Mouse (Mus musculus) hindbrain, embryonic 12.5 days (tissue): ENCODE results near the gene Tom1l1. TPM values are rescaled to one million over a fixed set of nuclear protein-coding genes. Genes with fewer than 3 reads are reported as not detected.

Experiments used
- ATAC-seq: fragments of 200-750 bp; cut with Nextera tagmentation; 2 replicates; pipeline ENCODE4 v1.8.0; 2017; ENCODE audit warnings: moderate TSS enrichment; ENCODE audit not compliant: low FRiP score
- H3K27ac ChIP-seq: fragments of 300-500 bp; sonication (generic); 2 replicates; pipeline ENCODE4 v1.5.1; 2016; ENCODE audit warnings: mild to moderate bottlenecking
- H3K27me3 ChIP-seq: fragments of 300-500 bp; sonication (generic); 2 replicates; pipeline ENCODE4 v1.6.1; 2016; ENCODE audit warnings: mild to moderate bottlenecking
- H3K36me3 ChIP-seq: fragments of 300-500 bp; sonication (generic); 2 replicates; pipeline ENCODE4 v1.6.1; 2016; ENCODE audit warnings: mild to moderate bottlenecking
- H3K4me1 ChIP-seq: fragments of 300-500 bp; sonication (generic); 2 replicates; pipeline ENCODE4 v1.6.1; 2016
- H3K4me2 ChIP-seq: fragments of 300-500 bp; sonication (generic); replicated peaks from 2 replicates; pipeline ENCODE4 v1.6.1; 2016; ENCODE audit warnings: mild to moderate bottlenecking
- H3K4me3 ChIP-seq: fragments of 300-500 bp; sonication (generic); 2 replicates; pipeline ENCODE4 v1.5.1; 2016; ENCODE audit warnings: mild to moderate bottlenecking
- H3K9ac ChIP-seq: fragments of 300-500 bp; sonication (generic); 2 replicates; pipeline ENCODE4 v1.6.1; 2016; ENCODE audit warnings: mild to moderate bottlenecking, moderate library complexity
- H3K9me3 ChIP-seq: fragments of 300-500 bp; sonication (generic); replicated peaks from 2 replicates; pipeline ENCODE4 v1.6.1; 2016; ENCODE audit warnings: mild to moderate bottlenecking
- WGBS: fragments of 180-500 bp; shearing (Covaris S2); methylation state at CpG from one replicate; pipeline ENCODE4 v1.1.7; 2016; 5-methylcytosine and 5-hydroxymethylcytosine counted together
- polyA plus RNA-seq: library from polyadenylated mRNA; unstranded; fragments of >200 nt; fragmentation: Nextera tagmentation; extraction: Ambion mirVana; gene quantifications from 2 replicates; pipeline ENCODE4 v1.2.1, GENCODE M21; 2016

Gene Tom1l1
- polyA plus RNA-seq, 1 experiment from 2014 or later = 17.0 TPM

DNA sequence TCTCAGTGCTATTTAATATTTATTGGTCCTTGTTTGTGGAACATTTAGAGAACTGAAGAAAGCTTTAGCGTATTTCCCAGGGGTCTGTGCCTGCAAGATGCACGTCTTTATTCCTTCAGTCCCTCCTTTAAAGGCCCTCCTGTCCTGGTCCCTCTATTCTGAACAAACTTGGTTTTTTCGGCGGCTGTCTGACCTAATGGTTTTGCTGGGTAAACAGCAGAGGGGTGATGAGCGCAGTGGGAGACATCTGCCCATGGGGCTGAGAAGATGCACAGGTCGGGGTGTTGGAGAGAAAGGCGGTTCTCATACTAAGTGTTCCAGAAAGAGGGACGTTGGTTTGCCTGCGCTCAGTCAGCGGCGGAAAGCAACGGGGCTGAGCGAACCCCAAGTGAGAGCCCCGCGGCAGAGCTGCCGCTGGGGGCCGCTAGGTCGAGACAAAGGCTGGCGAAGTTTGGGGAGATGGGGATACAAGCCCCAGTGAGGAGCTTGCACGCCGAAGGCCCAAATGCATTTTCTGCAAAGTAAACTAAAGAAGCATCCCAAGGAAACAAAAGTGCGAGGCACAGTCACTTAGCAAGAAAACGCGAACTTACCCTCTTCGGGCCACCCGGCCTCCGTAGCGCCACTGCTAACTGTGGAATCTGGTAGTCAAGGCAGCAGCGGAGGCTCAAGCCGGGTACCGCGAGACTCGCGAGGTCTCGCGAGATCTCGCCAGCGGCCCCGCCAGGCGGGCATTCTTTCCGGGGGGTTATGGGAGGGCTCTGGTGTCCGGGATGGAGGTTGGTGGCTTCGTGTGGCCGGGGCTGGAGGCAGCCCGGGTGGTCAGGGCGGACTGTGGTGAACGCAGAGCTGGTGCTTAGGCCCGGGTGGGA lies 50.5 kb downstream of the Tom1l1 start, which contains the start of the genes Stxbp4 and Cox11:
Stxbp4 (minus strand) TSS at position 645 of the 872 bp plus-strand sequence.
Cox11 (plus strand) TSS at position 734 of the 872 bp plus-strand sequence.
- Histone ChIP-seq H3K4me2 (peak within 1 kb of the TSS; percentile 67), H3K9me3 (no peaks in the 10 kb centered on the region), H3K4me1 (peaks cover 18% of the 10 kb centered on the region), H3K27me3 (no peaks in the 10 kb centered on the region), H3K27ac (peak within 1 kb of the TSS; percentile 85), H3K9ac (peak within 1 kb of the TSS; percentile 96), H3K36me3 (peaks cover 9% of the 10 kb centered on the region), H3K4me3 (peak within 1 kb of the TSS; percentile 98)
- WGBS = under 1% methylated on average over 48 of the region's 48 CpGs
- ATAC-seq = peak; percentile 97

DNA sequence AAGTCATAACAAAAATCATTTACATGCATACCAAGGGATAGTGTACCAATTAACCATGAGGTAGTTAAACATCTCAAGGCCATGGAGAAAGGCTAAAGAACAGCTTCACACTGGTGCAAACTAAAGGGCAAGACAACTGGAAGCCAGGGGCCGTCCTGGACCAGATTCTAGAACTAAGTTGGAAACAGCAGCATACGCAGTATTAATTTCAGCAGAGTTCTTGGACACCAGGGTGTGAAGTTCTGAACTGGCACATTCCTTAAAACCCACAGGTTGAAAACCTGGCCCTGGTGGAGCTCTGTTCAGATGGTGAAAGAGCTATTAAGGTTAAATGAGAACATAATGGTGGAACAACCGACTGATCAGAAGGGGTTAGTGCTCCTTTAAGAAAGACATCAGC lies 53.5 kb downstream of the Tom1l1 start:
- H3K4me2 ChIP-seq = no peak overlapping the region
- no peak overlapping the region for H3K27ac ChIP-seq
- no peak for ATAC-seq
- no peaks in the 10 kb centered on the region for H3K36me3 ChIP-seq
- no peak overlapping the region for H3K9ac ChIP-seq
- no peak overlapping the region for H3K4me3 ChIP-seq
- no peaks in the 10 kb centered on the region for H3K9me3 ChIP-seq
- H3K27me3 ChIP-seq = no peaks in the 10 kb centered on the region
- H3K4me1 ChIP-seq = peaks cover 14% of the 10 kb centered on the region
- WGBS = 89% methylated on average over 3 of the region's 3 CpGs

DNA sequence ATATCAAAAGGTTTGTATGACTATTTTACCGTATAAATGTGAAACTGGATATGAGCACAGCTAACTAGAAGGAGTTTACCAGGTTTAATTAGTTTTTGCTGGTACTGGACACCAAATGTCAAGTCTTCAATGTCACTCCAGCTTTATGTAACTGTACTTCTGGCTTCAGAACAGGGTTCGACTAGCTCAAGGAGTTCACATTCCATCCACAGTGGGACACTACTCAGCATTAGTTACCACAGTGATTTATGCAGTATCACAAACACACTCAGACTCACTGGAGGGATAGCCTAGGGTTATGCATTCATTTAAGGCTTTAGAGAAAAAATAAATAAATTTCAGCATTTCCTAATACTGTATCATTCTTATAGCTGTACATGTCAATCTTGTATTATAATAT lies 55.7 kb downstream of the Tom1l1 start:
- H3K27ac ChIP-seq = no peak overlapping the region
- no peak overlapping the region for H3K9ac ChIP-seq

DNA sequence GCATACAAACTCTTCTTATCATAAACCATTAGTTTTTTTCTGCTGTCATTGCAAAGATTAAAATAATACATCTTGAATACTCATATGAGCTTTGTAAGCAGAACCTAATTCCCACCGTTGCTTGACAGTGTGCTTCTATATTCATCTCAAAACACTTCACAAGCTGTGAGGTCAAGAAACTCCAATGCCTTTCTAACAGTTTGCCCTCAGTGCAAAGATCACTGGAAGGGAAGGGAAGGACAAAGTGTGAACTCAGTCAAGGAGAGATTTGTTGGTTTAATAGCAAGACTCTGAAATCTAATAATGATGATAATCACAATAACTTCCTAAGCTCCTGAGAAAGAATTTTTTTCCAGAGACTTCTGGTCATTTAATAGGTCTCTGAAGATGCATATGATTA lies 60.4 kb downstream of the Tom1l1 start:
- ATAC-seq = no peak
- Histone ChIP-seq H3K27me3 (no peaks in the 10 kb centered on the region), H3K4me1 (no peaks in the 10 kb centered on the region)

More for the DNA sequence above, 55.7 kb downstream of the Tom1l1 start:
- Histone ChIP-seq H3K36me3 (no peaks in the 10 kb centered on the region), H3K4me1 (peaks cover 12% of the 10 kb centered on the region), H3K4me2 (no peak overlapping the region), H3K27me3 (no peaks in the 10 kb centered on the region), H3K4me3 (no peak overlapping the region), H3K9me3 (no peaks in the 10 kb centered on the region)
- ATAC-seq = no peak
- WGBS = 79% methylated on average over 2 of the region's 2 CpGs

DNA sequence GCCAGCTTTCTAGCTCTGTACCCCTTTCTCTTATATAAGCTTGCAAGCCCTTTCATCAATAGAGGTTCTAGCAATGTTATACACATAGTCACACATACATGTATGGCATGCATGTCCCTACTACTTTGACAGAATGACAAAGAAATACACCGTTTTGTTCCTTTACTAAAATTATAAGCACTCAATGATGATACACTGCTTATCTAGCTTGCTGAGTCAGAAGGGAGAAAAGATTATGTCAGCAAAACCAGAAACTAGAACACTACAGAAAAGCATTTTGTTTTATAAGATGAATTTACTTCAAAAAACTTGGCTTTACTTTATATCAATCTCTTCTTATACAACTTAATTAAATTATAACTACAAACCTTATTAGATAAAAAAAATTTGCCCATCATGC lies 63.0 kb downstream of the Tom1l1 start:
- Histone ChIP-seq H3K4me1 (no peaks in the 10 kb centered on the region), H3K9ac (no peak overlapping the region), H3K4me3 (no peak overlapping the region), H3K27me3 (no peaks in the 10 kb centered on the region), H3K27ac (no peak overlapping the region), H3K36me3 (peaks cover 4% of the 10 kb centered on the region; the same call in 1 of the 2 replicates), H3K9me3 (no peaks in the 10 kb centered on the region), H3K4me2 (no peak overlapping the region)
- ATAC-seq = no peak
- WGBS = 93% methylated on average over 1 of the region's 1 CpGs

More for the DNA sequence above, 60.4 kb downstream of the Tom1l1 start:
- H3K27ac ChIP-seq = no peak overlapping the region
- WGBS = 83% methylated on average over 1 of the region's 1 CpGs
- H3K9me3 ChIP-seq = no peaks in the 10 kb centered on the region
- H3K9ac ChIP-seq = no peak overlapping the region
- no peaks in the 10 kb centered on the region for H3K36me3 ChIP-seq
- no peak overlapping the region for H3K4me3 ChIP-seq
- H3K4me2 ChIP-seq = no peak overlapping the region

GRCm38 (mm10) chr11:90623477-90623876 lies 64.7 kb downstream of the Tom1l1 start:
- no peak overlapping the region for H3K4me2 ChIP-seq
- no peak overlapping the region for H3K9ac ChIP-seq
- no peaks in the 10 kb centered on the region for H3K27me3 ChIP-seq
- 60% methylated on average over 6 of the region's 6 CpGs for WGBS
- ATAC-seq = no peak
- no peak overlapping the region for H3K27ac ChIP-seq
- H3K4me3 ChIP-seq = no peak overlapping the region
- no peaks in the 10 kb centered on the region for H3K9me3 ChIP-seq
- no peaks in the 10 kb centered on the region for H3K4me1 ChIP-seq
- peaks cover 4% of the 10 kb centered on the region for H3K36me3 ChIP-seq

DNA sequence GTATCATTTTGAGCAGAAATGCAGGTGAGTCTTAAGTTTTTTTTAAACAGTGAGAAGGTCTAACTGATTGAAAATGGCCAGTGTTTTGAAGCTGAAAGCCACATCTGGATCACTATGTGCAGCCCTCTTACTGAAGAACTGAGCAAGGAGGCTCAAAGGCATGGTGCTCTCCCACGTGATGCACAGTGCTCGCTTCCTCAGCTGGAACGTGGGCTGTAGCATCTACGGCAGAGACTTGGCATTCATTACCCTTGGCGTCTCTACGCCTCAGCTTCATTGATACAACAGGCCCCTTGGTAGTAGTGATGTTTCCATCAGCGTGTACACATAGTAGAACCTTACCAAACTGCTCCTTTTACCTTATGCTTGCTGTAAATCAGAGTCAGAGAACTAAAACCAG lies 65.7 kb downstream of the Tom1l1 start:
- ATAC-seq = no peak
- H3K4me1 ChIP-seq = no peaks in the 10 kb centered on the region

GRCm38 (mm10) chr11:90622044-90622443 lies 66.1 kb downstream of the Tom1l1 start:
- Histone ChIP-seq H3K9me3 (no peaks in the 10 kb centered on the region), H3K4me3 (no peak overlapping the region), H3K4me1 (no peaks in the 10 kb centered on the region), H3K36me3 (peaks cover 10% of the 10 kb centered on the region), H3K4me2 (no peak overlapping the region), H3K27ac (no peak overlapping the region), H3K9ac (no peak overlapping the region), H3K27me3 (no peaks in the 10 kb centered on the region)
- 84% methylated on average over 12 of the region's 12 CpGs for WGBS
- ATAC-seq = no peak

More for the DNA sequence above, 65.7 kb downstream of the Tom1l1 start:
- H3K36me3 ChIP-seq = peaks cover 10% of the 10 kb centered on the region
- 90% methylated on average over 7 of the region's 7 CpGs for WGBS
- no peak overlapping the region for H3K4me2 ChIP-seq
- H3K27me3 ChIP-seq = no peaks in the 10 kb centered on the region
- H3K9ac ChIP-seq = no peak overlapping the region
- no peak overlapping the region for H3K27ac ChIP-seq
- no peak overlapping the region for H3K4me3 ChIP-seq
- no peaks in the 10 kb centered on the region for H3K9me3 ChIP-seq

GRCm38 (mm10) chr11:90616431-90616830 lies 71.7 kb downstream of the Tom1l1 start:
- Histone ChIP-seq H3K4me3 (no peak overlapping the region), H3K9me3 (no peaks in the 10 kb centered on the region), H3K4me2 (no peak overlapping the region), H3K36me3 (peaks cover 15% of the 10 kb centered on the region), H3K27ac (no peak overlapping the region), H3K9ac (no peak overlapping the region), H3K4me1 (no peaks in the 10 kb centered on the region), H3K27me3 (no peaks in the 10 kb centered on the region)
- no peak for ATAC-seq

- Histone ChIP-seq H3K4me1 (no peaks in the 10 kb centered on the region), H3K9me3 (no peaks in the 10 kb centered on the region), H3K4me2 (no peak overlapping the region), H3K9ac (no peak overlapping the region; the same call in 1 of the 2 replicates), H3K36me3 (peaks cover 12% of the 10 kb centered on the region), H3K4me3 (no peak overlapping the region), H3K27me3 (no peaks in the 10 kb centered on the region), H3K27ac (no peak overlapping the region)
- no peak for ATAC-seq
- 94% methylated on average over 6 of the region's 6 CpGs for WGBS
These were observed 73.4 kb downstream of the Tom1l1 start for GRCm38 (mm10) chr11:90614743-90615142.

- peaks cover 13% of the 10 kb centered on the region for H3K36me3 ChIP-seq
- no peak overlapping the region for H3K27ac ChIP-seq
- no peak for ATAC-seq
- H3K9me3 ChIP-seq = no peaks in the 10 kb centered on the region
- no peak overlapping the region for H3K9ac ChIP-seq
- no peak overlapping the region for H3K4me2 ChIP-seq
- H3K27me3 ChIP-seq = no peaks in the 10 kb centered on the region
- H3K4me3 ChIP-seq = no peak overlapping the region
- no peaks in the 10 kb centered on the region for H3K4me1 ChIP-seq
These were observed 76.0 kb downstream of the Tom1l1 start for GRCm38 (mm10) chr11:90612118-90612517.

- ATAC-seq = no peak
- H3K36me3 ChIP-seq = peaks cover 28% of the 10 kb centered on the region
- no peaks in the 10 kb centered on the region for H3K9me3 ChIP-seq
- no peak overlapping the region for H3K27ac ChIP-seq
- no peaks in the 10 kb centered on the region for H3K4me1 ChIP-seq
- H3K27me3 ChIP-seq = no peaks in the 10 kb centered on the region
- H3K4me2 ChIP-seq = no peak overlapping the region
- 93% methylated on average over 2 of the region's 2 CpGs for WGBS
- no peak overlapping the region for H3K4me3 ChIP-seq
- no peak overlapping the region for H3K9ac ChIP-seq
These were observed 85.1 kb downstream of the Tom1l1 start for GRCm38 (mm10) chr11:90603066-90603465.

GRCm38 (mm10) chr11:90595826-90596225 lies 92.3 kb downstream of the Tom1l1 start:
- 95% methylated on average over 1 of the region's 1 CpGs for WGBS
- Histone ChIP-seq H3K9me3 (0 out of 2 replicates have a peak, but pooled peaks cover 4% of the 10 kb centered on the region), H3K27ac (no peak overlapping the region), H3K36me3 (peaks cover 35% of the 10 kb centered on the region), H3K4me1 (no peaks in the 10 kb centered on the region), H3K27me3 (no peaks in the 10 kb centered on the region), H3K4me2 (no peak overlapping the region), H3K4me3 (no peak overlapping the region), H3K9ac (no peak overlapping the region)
- no peak for ATAC-seq
